Mouse (Mus musculus): ENCODE results near the gene Gm47841. TPM values are rescaled to one million over a fixed set of nuclear protein-coding genes. Genes with fewer than 3 reads are reported as not detected.

Gm47841 gene
- polyA plus RNA-seq, 1 experiment from 2014 or later: not detected

DNA sequence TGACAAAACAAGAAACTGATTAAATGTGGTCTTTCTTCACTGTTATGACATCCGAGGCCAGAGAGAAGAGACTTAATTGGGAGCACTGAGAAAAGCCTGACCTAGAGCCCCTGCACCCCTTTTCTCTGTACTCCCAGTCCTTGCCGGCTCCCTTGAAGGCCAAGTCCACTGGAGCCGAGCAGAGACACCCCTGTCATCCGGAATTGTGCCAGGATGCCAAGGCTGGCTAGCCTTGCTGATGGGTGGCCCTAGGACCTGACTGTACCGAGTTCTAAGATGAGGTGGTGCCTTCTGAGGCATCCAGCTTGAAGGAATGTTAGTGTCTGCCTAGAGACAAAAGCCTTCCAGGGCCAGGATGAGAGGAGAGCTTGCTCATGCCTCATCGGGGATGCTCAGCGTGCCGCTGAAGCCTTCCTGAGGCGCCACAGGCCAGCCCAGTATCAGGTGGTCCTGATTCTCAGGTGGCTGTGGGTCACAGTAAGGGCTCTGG, 32.9 kb upstream of the Gm47841 start:
- H3K4me2 ChIP-seq (ENCODE audit: low read depth, low read length): no peak overlapping the region
- ATAC-seq: no peak
- H3K4me3 ChIP-seq (ENCODE audit: low read depth, low read length): no peak overlapping the region
- no peaks in the 10 kb centered on the region for H3K36me3 ChIP-seq (replicated peaks; ENCODE audit: insufficient read depth, low read length)
- no peaks in the 10 kb centered on the region for H3K9me3 ChIP-seq (ENCODE audit: low read length)
- no peak overlapping the region for H3K9ac ChIP-seq (replicated peaks)
- H3K27ac ChIP-seq (ENCODE audit: low read depth): no peak overlapping the region
- DNase-seq: no peak
- no peaks in the 10 kb centered on the region for H3K4me1 ChIP-seq (ENCODE audit: insufficient read depth)
- WGBS (ENCODE audit: insufficient replicate concordance): 84% methylated on average over 9 of the region's 9 CpGs
- peaks cover 14% of the 10 kb centered on the region for H3K27me3 ChIP-seq (ENCODE audit: insufficient read depth, low read length)
- TF ChIP-seq CTCF (IDR thresholded peaks at IDR 0.05; ENCODE audit: low read depth) (no peak), EP300 (IDR thresholded peaks at IDR 0.05; ENCODE audit: low read depth) (no peak)

DNA sequence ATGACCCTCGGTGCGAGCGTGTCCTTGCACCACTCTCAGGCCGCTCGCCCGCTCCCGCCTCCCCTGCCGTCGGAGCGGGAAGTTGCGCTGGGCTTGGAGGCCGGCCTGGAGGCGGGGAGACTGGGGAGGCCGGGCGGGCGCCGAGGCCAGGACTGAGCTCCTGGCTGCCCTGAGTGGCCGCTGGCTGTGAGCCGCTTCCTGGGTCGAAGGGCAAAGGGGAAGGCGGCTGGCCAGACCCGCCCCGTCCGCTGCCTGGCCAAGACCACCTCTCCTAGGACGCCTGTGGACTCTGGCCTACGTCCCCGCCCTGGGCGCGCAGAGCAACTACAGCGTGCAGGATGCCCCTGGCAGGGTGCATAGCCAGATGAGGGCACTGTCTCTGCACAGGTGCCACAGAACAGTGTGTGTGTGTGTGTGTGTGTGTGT, 31.5 kb upstream of the Gm47841 start:
- H3K4me1 ChIP-seq (ENCODE audit: insufficient read depth): no peaks in the 10 kb centered on the region
- H3K9ac ChIP-seq (replicated peaks): peak overlapping the region; percentile 70; the same call in 1 of the 2 replicates

DNA sequence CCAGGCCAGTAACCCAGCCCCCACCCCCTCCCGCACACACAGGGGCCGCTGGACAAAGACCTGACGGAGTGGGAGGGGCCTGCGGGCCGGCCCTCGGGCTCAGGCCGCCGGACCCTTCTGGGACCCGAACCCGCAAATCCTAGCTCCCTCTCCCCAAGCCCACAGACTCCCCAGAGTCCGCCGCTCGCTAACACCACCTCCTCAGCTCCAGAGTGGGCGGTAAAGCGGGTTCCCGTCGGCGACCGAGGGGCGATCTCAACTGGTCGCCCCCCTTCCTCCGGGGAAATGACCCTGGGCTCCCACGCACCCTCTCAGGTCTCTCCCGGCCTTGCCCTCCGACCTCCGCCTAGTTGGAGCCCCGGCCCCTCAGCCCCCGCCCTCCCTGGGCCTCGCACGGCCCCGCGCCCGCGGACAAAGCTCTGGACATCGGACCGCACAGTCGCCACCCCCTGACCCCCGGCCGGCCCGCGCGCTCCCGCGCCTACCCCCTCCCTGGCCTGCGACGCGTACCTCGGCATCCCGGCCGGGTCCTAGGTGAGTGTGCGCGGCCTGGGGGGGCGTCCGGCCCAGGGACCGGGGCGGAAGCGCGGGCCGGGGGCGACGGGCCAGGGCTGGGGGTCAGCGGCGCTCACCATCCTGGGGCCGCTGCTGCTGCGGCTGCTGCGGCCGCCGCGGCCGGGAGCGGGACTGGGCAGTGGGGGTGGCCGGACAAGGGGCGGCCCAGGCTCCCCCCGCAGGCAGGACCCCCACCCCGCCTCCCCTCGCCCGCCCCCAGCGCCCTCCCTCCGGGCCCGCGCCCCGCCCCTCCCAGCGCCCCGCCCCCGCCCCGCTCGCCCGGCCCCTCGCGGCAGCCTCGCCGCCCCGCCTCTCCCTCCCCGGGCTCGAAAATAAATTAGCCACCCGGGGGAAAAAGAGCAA, 30.9 kb upstream of the Gm47841 start, which contains the start of gene Fignl2:
Gene Fignl2, minus strand, starts transcription at position 755 of the 918 bp plus-strand sequence.
- Histone ChIP-seq H3K4me2 (ENCODE audit: low read depth, low read length) (peak within 1 kb of the TSS; percentile 71), H3K27me3 (ENCODE audit: insufficient read depth, low read length) (peaks cover 14% of the 10 kb centered on the region), H3K9me3 (ENCODE audit: low read length) (no peaks in the 10 kb centered on the region), H3K4me3 (ENCODE audit: low read depth, low read length) (peak within 1 kb of the TSS; percentile 61), H3K36me3 (replicated peaks; ENCODE audit: insufficient read depth, low read length) (no peaks in the 10 kb centered on the region), H3K27ac (ENCODE audit: low read depth) (peak within 1 kb of the TSS; percentile 88), H3K4me1 (ENCODE audit: insufficient read depth) (no peaks in the 10 kb centered on the region), H3K9ac (replicated peaks) (peak within 1 kb of the TSS; percentile 70)
- ATAC-seq: peak; percentile 68
- no peak for TF ChIP-seq EP300 (IDR thresholded peaks at IDR 0.05; ENCODE audit: low read depth)
- no peak for TF ChIP-seq CTCF (IDR thresholded peaks at IDR 0.05; ENCODE audit: low read depth)
- peak; percentile 51 for DNase-seq
- 1% methylated on average over 60 of the region's 96 CpGs for WGBS (ENCODE audit: insufficient replicate concordance)

More for the DNA sequence above, 31.5 kb upstream of the Gm47841 start:
- peak overlapping the region; percentile 71 for H3K4me2 ChIP-seq (ENCODE audit: low read depth, low read length)
- ATAC-seq (peak; percentile 92), DNase-seq (peak; percentile 85)
- H3K27me3 ChIP-seq (ENCODE audit: insufficient read depth, low read length): peaks cover 14% of the 10 kb centered on the region
- no peaks in the 10 kb centered on the region for H3K36me3 ChIP-seq (replicated peaks; ENCODE audit: insufficient read depth, low read length)
- WGBS (ENCODE audit: insufficient replicate concordance): 7% methylated on average over 23 of the region's 30 CpGs
- no peak for TF ChIP-seq EP300 (IDR thresholded peaks at IDR 0.05; ENCODE audit: low read depth)
- TF ChIP-seq CTCF (IDR thresholded peaks at IDR 0.05; ENCODE audit: low read depth): peak; percentile 61
- peak overlapping the region; percentile 61 for H3K4me3 ChIP-seq (ENCODE audit: low read depth, low read length)
- no peaks in the 10 kb centered on the region for H3K9me3 ChIP-seq (ENCODE audit: low read length)
- peak overlapping the region; percentile 88 for H3K27ac ChIP-seq (ENCODE audit: low read depth)

DNA sequence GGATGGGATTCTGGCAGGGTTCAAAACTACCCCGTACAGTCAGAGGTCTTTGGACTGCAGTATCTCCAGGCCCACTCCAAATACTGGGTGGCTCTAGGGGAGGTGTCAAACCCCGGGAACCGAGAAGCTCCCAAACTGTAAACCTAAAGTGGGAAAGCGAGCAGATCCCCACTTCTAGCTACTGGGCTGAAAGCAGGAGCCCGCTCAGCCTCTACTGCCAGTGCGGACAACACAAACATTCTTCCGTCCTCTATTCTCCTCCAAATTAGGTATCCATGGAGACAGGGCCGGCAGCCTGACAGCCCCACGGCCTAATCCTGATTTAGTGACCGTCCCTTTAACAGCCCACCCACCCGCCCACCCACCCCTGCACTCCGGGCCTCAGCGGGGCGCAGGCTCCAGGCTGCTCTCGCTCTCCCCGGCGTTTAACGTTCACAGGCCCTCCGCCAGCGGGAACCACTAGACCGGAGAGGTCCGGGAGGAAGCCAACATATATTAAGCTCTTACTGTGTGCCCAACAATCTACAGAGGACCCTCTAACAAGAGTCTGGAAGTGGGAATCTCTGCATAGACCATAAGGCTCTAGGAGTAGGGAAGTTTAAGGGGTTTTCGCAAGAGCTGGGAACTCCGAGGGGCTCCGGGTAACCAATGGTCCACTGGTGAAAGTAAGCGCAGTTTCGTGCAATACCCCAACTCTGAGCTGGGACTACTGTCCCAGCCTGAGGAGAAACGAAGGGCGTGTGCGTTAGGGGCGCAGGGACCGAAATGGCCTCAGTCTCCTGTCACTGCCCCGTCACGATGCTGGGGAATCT, 30.0 kb upstream of the Gm47841 start:
- Histone ChIP-seq H3K4me3 (ENCODE audit: low read depth, low read length) (peak overlapping the region; percentile 61), H3K4me2 (ENCODE audit: low read depth, low read length) (peak overlapping the region; percentile 71), H3K27me3 (ENCODE audit: insufficient read depth, low read length) (peaks cover 14% of the 10 kb centered on the region), H3K9ac (replicated peaks) (peak overlapping the region; percentile 70), H3K9me3 (ENCODE audit: low read length) (no peaks in the 10 kb centered on the region), H3K36me3 (replicated peaks; ENCODE audit: insufficient read depth, low read length) (no peaks in the 10 kb centered on the region), H3K4me1 (ENCODE audit: insufficient read depth) (0 out of 2 replicates have a peak, but pooled peaks cover 3% of the 10 kb centered on the region), H3K27ac (ENCODE audit: low read depth) (0 out of 2 replicates have a peak overlapping the region, but pooled peaks have one; percentile 88)
- DNase-seq (no peak), ATAC-seq (no peak)
- TF ChIP-seq CTCF (IDR thresholded peaks at IDR 0.05; ENCODE audit: low read depth): no peak
- TF ChIP-seq EP300 (IDR thresholded peaks at IDR 0.05; ENCODE audit: low read depth): no peak
- WGBS (ENCODE audit: insufficient replicate concordance): 5% methylated on average over 34 of the region's 34 CpGs

DNA sequence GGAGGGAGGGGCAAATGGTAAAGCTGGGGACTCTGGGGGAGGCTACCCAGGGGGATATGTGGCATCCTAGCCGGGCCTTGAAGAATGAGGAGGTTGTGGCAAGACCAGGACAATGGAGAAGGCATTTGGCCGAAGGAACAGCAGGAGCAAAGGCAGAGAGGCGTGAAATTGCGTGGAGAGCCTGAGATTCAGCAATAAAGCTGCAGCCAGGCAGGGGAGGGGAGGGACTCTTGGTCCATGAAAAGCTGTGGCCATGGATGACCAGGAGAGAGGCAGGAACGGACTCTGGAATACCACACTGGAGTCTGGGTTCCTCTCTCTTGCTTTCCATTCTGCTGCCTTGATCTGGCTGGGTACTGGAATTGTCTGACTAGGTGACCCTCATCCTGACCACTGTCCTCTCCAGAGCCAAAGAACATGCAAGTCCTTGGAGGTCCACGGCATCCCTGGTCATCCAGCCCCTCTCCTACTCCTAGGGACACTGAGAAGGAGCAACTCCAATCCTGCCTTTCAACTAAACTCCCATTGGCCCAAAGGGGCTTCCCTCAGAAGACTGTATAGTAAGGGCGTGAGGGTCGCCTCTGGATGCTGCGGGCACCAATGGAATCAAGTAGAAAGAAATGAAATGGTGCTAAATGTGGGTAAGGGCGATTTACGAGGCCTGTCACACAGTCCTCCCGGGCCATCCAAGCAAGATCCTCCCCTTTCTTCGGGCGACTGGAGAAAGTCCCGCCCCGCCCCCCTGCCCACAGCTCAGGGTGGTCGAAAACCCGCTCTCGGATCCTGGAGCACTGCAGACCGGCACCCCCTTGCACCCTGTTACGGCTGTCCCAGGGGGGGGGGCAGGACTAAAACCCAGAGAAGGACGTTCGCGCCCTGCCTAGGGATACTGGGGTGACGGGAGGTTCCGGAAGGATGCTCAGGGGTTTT, 29.1 kb upstream of the Gm47841 start:
- Histone ChIP-seq H3K4me2 (ENCODE audit: low read depth, low read length) (peak overlapping the region; percentile 71), H3K4me3 (ENCODE audit: low read depth, low read length) (no peak overlapping the region), H3K27ac (ENCODE audit: low read depth) (no peak overlapping the region), H3K27me3 (ENCODE audit: insufficient read depth, low read length) (peaks cover 14% of the 10 kb centered on the region), H3K4me1 (ENCODE audit: insufficient read depth) (0 out of 2 replicates have a peak, but pooled peaks cover 3% of the 10 kb centered on the region), H3K9me3 (ENCODE audit: low read length) (no peaks in the 10 kb centered on the region), H3K36me3 (replicated peaks; ENCODE audit: insufficient read depth, low read length) (no peaks in the 10 kb centered on the region), H3K9ac (replicated peaks) (no peak overlapping the region)
- DNase-seq (no peak), ATAC-seq (no peak)
- TF ChIP-seq CTCF (IDR thresholded peaks at IDR 0.05; ENCODE audit: low read depth): no peak
- TF ChIP-seq EP300 (IDR thresholded peaks at IDR 0.05; ENCODE audit: low read depth): no peak
- WGBS (ENCODE audit: insufficient replicate concordance): 23% methylated on average over 24 of the region's 26 CpGs
